Mouse (Mus musculus) testis, postnatal 14 days (tissue): ENCODE data around the gene H6pd.

Source experiments
- DNase-seq: peaks from one replicate; pipeline ENCODE4 v3.0.0; 2021; ENCODE audit warnings: low spot score

H6pd gene

GRCm38 (mm10) chr4:150008853-150009586, at the start of gene H6pd:
TSS of gene H6pd (minus strand) at chr4:150009023.
- DNase-seq, result peak; percentile 88

GRCm38 (mm10) chr4:150057722-150058121, 48.9 kb upstream of the H6pd start:
- DNase-seq, result no peak

- no peak for DNase-seq
These were observed 47.3 kb upstream of the H6pd start for GRCm38 (mm10) chr4:150056171-150056570.

- no peak for DNase-seq
These were observed 43.6 kb upstream of the H6pd start for GRCm38 (mm10) chr4:150052380-150052779.

- DNase-seq, result peak; percentile 66
These were observed 42.7 kb upstream of the H6pd start for GRCm38 (mm10) chr4:150051514-150051913.

GRCm38 (mm10) chr4:150049564-150050226, 40.9 kb upstream of the H6pd start:
- DNase-seq, result no peak

- peak; percentile 66 for DNase-seq
These were observed 40.3 kb upstream of the H6pd start for GRCm38 (mm10) chr4:150049157-150049513.

- DNase-seq, result no peak
These were observed 39.8 kb upstream of the H6pd start for GRCm38 (mm10) chr4:150048478-150049156.

GRCm38 (mm10) chr4:150048038-150048437, 39.2 kb upstream of the H6pd start:
- peak; percentile 69 for DNase-seq

- no peak for DNase-seq
These were observed 34.8 kb upstream of the H6pd start for GRCm38 (mm10) chr4:150043591-150043990.

GRCm38 (mm10) chr4:150041346-150042110, 32.7 kb upstream of the H6pd start:
- DNase-seq, result no peak

- peak; percentile 70 for DNase-seq
These were observed 32.0 kb upstream of the H6pd start for GRCm38 (mm10) chr4:150040856-150041255.

- peak; percentile 49 for DNase-seq
These were observed 31.3 kb upstream of the H6pd start for GRCm38 (mm10) chr4:150040003-150040581.

GRCm38 (mm10) chr4:150038533-150038932, 29.7 kb upstream of the H6pd start:
- peak; percentile 58 for DNase-seq

- DNase-seq, result no peak
These were observed 27.3 kb upstream of the H6pd start for GRCm38 (mm10) chr4:150036094-150036493.

GRCm38 (mm10) chr4:150035280-150035679, 26.5 kb upstream of the H6pd start:
- peak; percentile 81 for DNase-seq

GRCm38 (mm10) chr4:150033261-150033671, 24.4 kb upstream of the H6pd start:
- DNase-seq, result no peak

GRCm38 (mm10) chr4:150031234-150031890, 22.5 kb upstream of the H6pd start:
- DNase-seq, result no peak

- no peak for DNase-seq
These were observed 21.8 kb upstream of the H6pd start for GRCm38 (mm10) chr4:150030449-150031233.

GRCm38 (mm10) chr4:150029885-150030284, 21.1 kb upstream of the H6pd start:
- DNase-seq, result no peak

- DNase-seq, result no peak
These were observed 14.7 kb upstream of the H6pd start for GRCm38 (mm10) chr4:150023518-150023917.
